Mouse (Mus musculus): ENCODE measurements at regions not wholly inside any gene's neighbourhood (a gene's known extent, or its start where the extent isn't known, plus 50 kb on each side); places are given as distances from the start of the nearest gene placed in this dataset.

- DNase-seq (ENCODE audit: low spot score) = no peak
- Histone ChIP-seq H3K4me1 (replicated peaks; ENCODE audit: control insufficient read depth, insufficient read depth, low read length) (no peaks in the 10 kb centered on the region), H3K9ac (ENCODE audit: low read length) (no peak overlapping the region), H3K27ac (ENCODE audit: low read depth) (no peak overlapping the region), H3K4me3 (ENCODE audit: low read depth, low read length) (no peak overlapping the region), H3K36me3 (ENCODE audit: control insufficient read depth, insufficient read depth, low read length) (no peaks in the 10 kb centered on the region), H3K9me3 (ENCODE audit: control insufficient read depth, low read length) (peaks cover 4% of the 10 kb centered on the region; the same call in 1 of the 2 replicates), H3K27me3 (replicated peaks; ENCODE audit: control insufficient read depth, insufficient read depth, low read length) (no peaks in the 10 kb centered on the region), H3K4me2 (ENCODE audit: low read length) (no peak overlapping the region)
- WGBS = 65% methylated on average over 8 of the region's 8 CpGs
- no peak for ATAC-seq (replicated peaks; ENCODE audit: low FRiP score, low TSS enrichment, low read depth)
Measured at GRCm38 (mm10) chr7:36829710-36830109, 131.8 kb downstream of the Tshz3 start.

GRCm38 (mm10) chr7:36830155-36830554, 132.2 kb downstream of the Tshz3 start:
- 69% methylated on average over 2 of the region's 2 CpGs for WGBS
- peaks cover 4% of the 10 kb centered on the region; the same call in 1 of the 2 replicates for H3K9me3 ChIP-seq (ENCODE audit: control insufficient read depth, low read length)
- no peak overlapping the region for H3K4me3 ChIP-seq (ENCODE audit: low read depth, low read length)
- H3K9ac ChIP-seq (ENCODE audit: low read length) = no peak overlapping the region
- DNase-seq (ENCODE audit: low spot score) (no peak), ATAC-seq (replicated peaks; ENCODE audit: low FRiP score, low TSS enrichment, low read depth) (no peak)
- no peaks in the 10 kb centered on the region for H3K27me3 ChIP-seq (replicated peaks; ENCODE audit: control insufficient read depth, insufficient read depth, low read length)
- no peaks in the 10 kb centered on the region for H3K36me3 ChIP-seq (ENCODE audit: control insufficient read depth, insufficient read depth, low read length)
- no peaks in the 10 kb centered on the region for H3K4me1 ChIP-seq (replicated peaks; ENCODE audit: control insufficient read depth, insufficient read depth, low read length)
- no peak overlapping the region for H3K4me2 ChIP-seq (ENCODE audit: low read length)
- no peak overlapping the region for H3K27ac ChIP-seq (ENCODE audit: low read depth)

DNA sequence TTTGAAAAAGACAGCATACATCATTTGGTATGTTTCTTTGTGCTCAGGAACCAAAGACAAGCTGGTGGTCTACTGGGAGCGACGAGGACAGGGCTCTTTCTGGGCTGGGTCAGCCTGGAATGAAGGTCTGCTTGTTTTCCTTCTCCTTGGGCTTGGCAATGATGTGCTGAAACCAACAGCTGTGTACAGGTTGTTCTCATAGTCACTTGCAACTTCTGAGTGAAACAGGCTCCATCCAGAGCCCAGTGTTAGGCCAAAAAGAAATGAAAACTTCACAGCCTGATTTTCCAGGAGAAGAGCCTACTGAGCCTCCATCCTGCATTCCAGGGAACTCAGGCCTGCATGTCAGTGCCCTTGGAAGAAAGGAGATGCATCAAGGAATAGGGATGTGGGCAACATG, 150.4 kb downstream of the Tshz3 start:
- no peaks in the 10 kb centered on the region for H3K36me3 ChIP-seq (ENCODE audit: control insufficient read depth, insufficient read depth, low read length)
- no peak for DNase-seq (ENCODE audit: low spot score)
- H3K9ac ChIP-seq (ENCODE audit: low read length) = no peak overlapping the region
- no peak overlapping the region for H3K4me2 ChIP-seq (ENCODE audit: low read length)
- no peak for ATAC-seq (replicated peaks; ENCODE audit: low FRiP score, low TSS enrichment, low read depth)
- H3K4me3 ChIP-seq (ENCODE audit: low read depth, low read length) = no peak overlapping the region
- 81% methylated on average over 2 of the region's 2 CpGs for WGBS
- H3K9me3 ChIP-seq (ENCODE audit: control insufficient read depth, low read length) = peaks cover 3% of the 10 kb centered on the region; the same call in 1 of the 2 replicates
- no peak overlapping the region for H3K27ac ChIP-seq (ENCODE audit: low read depth)
- no peaks in the 10 kb centered on the region for H3K4me1 ChIP-seq (replicated peaks; ENCODE audit: control insufficient read depth, insufficient read depth, low read length)
- H3K27me3 ChIP-seq (replicated peaks; ENCODE audit: control insufficient read depth, insufficient read depth, low read length) = no peaks in the 10 kb centered on the region

DNA sequence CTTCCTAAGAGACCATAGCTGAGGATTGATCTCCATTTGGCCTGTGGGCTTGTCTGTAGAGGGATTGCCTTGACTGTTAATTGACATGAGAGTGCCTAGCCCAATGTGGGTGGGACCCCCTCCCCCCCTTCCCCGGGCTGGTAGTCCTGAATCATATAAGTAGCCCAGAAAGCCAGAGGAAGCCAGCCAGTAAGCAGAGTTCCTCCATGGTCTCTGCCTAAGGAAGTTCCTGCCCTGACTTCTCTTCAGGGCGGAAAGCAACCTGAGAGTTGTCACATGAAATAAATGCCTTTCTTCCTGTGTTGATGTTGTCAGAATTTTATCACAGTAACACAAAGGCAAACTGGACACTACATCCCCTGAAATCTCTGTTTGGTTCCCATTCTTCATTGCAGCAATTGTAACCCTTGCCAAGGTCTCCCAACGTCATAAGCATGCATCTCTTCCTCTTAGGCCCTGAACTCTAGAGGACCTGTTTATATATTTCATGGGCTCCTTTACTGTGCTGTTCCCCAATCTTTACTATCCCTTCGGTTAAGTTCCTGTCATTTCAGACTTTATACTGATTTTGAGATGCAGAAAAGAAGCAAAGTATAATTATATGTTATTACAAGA, 153.5 kb downstream of the Tshz3 start:
- no peaks in the 10 kb centered on the region for H3K4me1 ChIP-seq (replicated peaks; ENCODE audit: control insufficient read depth, insufficient read depth, low read length)
- no peak for DNase-seq (ENCODE audit: low spot score)
- no peak overlapping the region for H3K4me3 ChIP-seq (ENCODE audit: low read depth, low read length)
- H3K36me3 ChIP-seq (ENCODE audit: control insufficient read depth, insufficient read depth, low read length) = no peaks in the 10 kb centered on the region
- no peaks in the 10 kb centered on the region for H3K27me3 ChIP-seq (replicated peaks; ENCODE audit: control insufficient read depth, insufficient read depth, low read length)
- no peak overlapping the region for H3K27ac ChIP-seq (ENCODE audit: low read depth)
- no peak for ATAC-seq (replicated peaks; ENCODE audit: low FRiP score, low TSS enrichment, low read depth)
- 77% methylated on average over 4 of the region's 4 CpGs for WGBS
- H3K9ac ChIP-seq (ENCODE audit: low read length) = no peak overlapping the region
- peaks cover 8% of the 10 kb centered on the region; the same call in 1 of the 2 replicates for H3K9me3 ChIP-seq (ENCODE audit: control insufficient read depth, low read length)
- no peak overlapping the region for H3K4me2 ChIP-seq (ENCODE audit: low read length)

- Histone ChIP-seq H3K9ac (ENCODE audit: low read length) (no peak overlapping the region), H3K27me3 (replicated peaks; ENCODE audit: control insufficient read depth, insufficient read depth, low read length) (no peaks in the 10 kb centered on the region), H3K9me3 (ENCODE audit: control insufficient read depth, low read length) (peaks cover 8% of the 10 kb centered on the region; the same call in 1 of the 2 replicates), H3K27ac (ENCODE audit: low read depth) (no peak overlapping the region), H3K36me3 (ENCODE audit: control insufficient read depth, insufficient read depth, low read length) (no peaks in the 10 kb centered on the region), H3K4me3 (ENCODE audit: low read depth, low read length) (no peak overlapping the region), H3K4me2 (ENCODE audit: low read length) (no peak overlapping the region), H3K4me1 (replicated peaks; ENCODE audit: control insufficient read depth, insufficient read depth, low read length) (no peaks in the 10 kb centered on the region)
- no peak for DNase-seq (ENCODE audit: low spot score)
- ATAC-seq (replicated peaks; ENCODE audit: low FRiP score, low TSS enrichment, low read depth) = no peak
Measured at GRCm38 (mm10) chr7:36854308-36854707, 156.4 kb downstream of the Tshz3 start.

GRCm38 (mm10) chr7:36859428-36859827, 161.5 kb downstream of the Tshz3 start:
- no peaks in the 10 kb centered on the region for H3K27me3 ChIP-seq (replicated peaks; ENCODE audit: control insufficient read depth, insufficient read depth, low read length)
- 81% methylated on average over 7 of the region's 7 CpGs for WGBS
- no peak overlapping the region for H3K4me2 ChIP-seq (ENCODE audit: low read length)
- H3K4me1 ChIP-seq (replicated peaks; ENCODE audit: control insufficient read depth, insufficient read depth, low read length) = no peaks in the 10 kb centered on the region
- H3K9ac ChIP-seq (ENCODE audit: low read length) = no peak overlapping the region
- no peak overlapping the region for H3K4me3 ChIP-seq (ENCODE audit: low read depth, low read length)
- 0 out of 2 replicates have a peak, but pooled peaks cover under 1% of the 10 kb centered on the region for H3K9me3 ChIP-seq (ENCODE audit: control insufficient read depth, low read length)
- DNase-seq (ENCODE audit: low spot score) (no peak), ATAC-seq (replicated peaks; ENCODE audit: low FRiP score, low TSS enrichment, low read depth) (no peak)
- no peak overlapping the region for H3K27ac ChIP-seq (ENCODE audit: low read depth)
- no peaks in the 10 kb centered on the region for H3K36me3 ChIP-seq (ENCODE audit: control insufficient read depth, insufficient read depth, low read length)

DNA sequence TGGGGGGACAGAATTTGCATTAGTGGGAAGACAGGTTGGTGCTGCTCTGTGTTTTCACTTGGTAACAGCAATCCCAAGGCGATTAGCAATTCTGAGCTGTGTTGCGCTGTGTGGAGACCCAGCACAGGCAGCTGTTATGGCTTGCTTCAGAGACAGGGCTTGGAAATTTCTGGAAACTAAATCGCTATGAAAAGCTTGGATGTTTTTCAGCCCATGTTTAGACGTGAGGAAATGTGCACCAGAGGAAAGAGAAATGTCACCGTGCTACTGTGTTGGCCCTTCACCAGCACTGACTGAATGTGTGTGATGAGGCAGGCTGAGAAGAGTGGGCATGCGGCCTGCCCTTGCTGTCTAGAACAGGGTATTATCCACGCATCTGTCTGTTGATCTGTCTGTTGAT, 164.6 kb downstream of the Tshz3 start:
- Histone ChIP-seq H3K4me2 (ENCODE audit: low read length) (no peak overlapping the region), H3K9ac (ENCODE audit: low read length) (no peak overlapping the region), H3K27me3 (replicated peaks; ENCODE audit: control insufficient read depth, insufficient read depth, low read length) (no peaks in the 10 kb centered on the region), H3K4me1 (replicated peaks; ENCODE audit: control insufficient read depth, insufficient read depth, low read length) (no peaks in the 10 kb centered on the region), H3K9me3 (ENCODE audit: control insufficient read depth, low read length) (no peaks in the 10 kb centered on the region), H3K36me3 (ENCODE audit: control insufficient read depth, insufficient read depth, low read length) (no peaks in the 10 kb centered on the region), H3K27ac (ENCODE audit: low read depth) (no peak overlapping the region), H3K4me3 (ENCODE audit: low read depth, low read length) (no peak overlapping the region)
- WGBS = 88% methylated on average over 7 of the region's 7 CpGs
- ATAC-seq (replicated peaks; ENCODE audit: low FRiP score, low TSS enrichment, low read depth) (no peak), DNase-seq (ENCODE audit: low spot score) (no peak)

- Histone ChIP-seq H3K4me3 (ENCODE audit: low read depth, low read length) (no peak overlapping the region), H3K36me3 (ENCODE audit: control insufficient read depth, insufficient read depth, low read length) (no peaks in the 10 kb centered on the region), H3K9ac (ENCODE audit: low read length) (no peak overlapping the region), H3K27ac (ENCODE audit: low read depth) (no peak overlapping the region), H3K4me1 (replicated peaks; ENCODE audit: control insufficient read depth, insufficient read depth, low read length) (no peaks in the 10 kb centered on the region), H3K9me3 (ENCODE audit: control insufficient read depth, low read length) (no peaks in the 10 kb centered on the region), H3K27me3 (replicated peaks; ENCODE audit: control insufficient read depth, insufficient read depth, low read length) (no peaks in the 10 kb centered on the region), H3K4me2 (ENCODE audit: low read length) (no peak overlapping the region)
- DNase-seq (ENCODE audit: low spot score) (no peak), ATAC-seq (replicated peaks; ENCODE audit: low FRiP score, low TSS enrichment, low read depth) (no peak)
- 92% methylated on average over 5 of the region's 5 CpGs for WGBS
Measured at GRCm38 (mm10) chr7:36863745-36864144, 165.8 kb downstream of the Tshz3 start.

- ATAC-seq (replicated peaks; ENCODE audit: low FRiP score, low TSS enrichment, low read depth) (no peak), DNase-seq (ENCODE audit: low spot score) (no peak)
- WGBS = 67% methylated on average over 4 of the region's 4 CpGs
- no peak overlapping the region for H3K9ac ChIP-seq (ENCODE audit: low read length)
- no peaks in the 10 kb centered on the region for H3K9me3 ChIP-seq (ENCODE audit: control insufficient read depth, low read length)
- no peak overlapping the region for H3K4me3 ChIP-seq (ENCODE audit: low read depth, low read length)
- H3K27ac ChIP-seq (ENCODE audit: low read depth) = no peak overlapping the region
- no peaks in the 10 kb centered on the region for H3K27me3 ChIP-seq (replicated peaks; ENCODE audit: control insufficient read depth, insufficient read depth, low read length)
- H3K4me2 ChIP-seq (ENCODE audit: low read length) = no peak overlapping the region
- no peaks in the 10 kb centered on the region for H3K36me3 ChIP-seq (ENCODE audit: control insufficient read depth, insufficient read depth, low read length)
- no peaks in the 10 kb centered on the region for H3K4me1 ChIP-seq (replicated peaks; ENCODE audit: control insufficient read depth, insufficient read depth, low read length)
Measured at GRCm38 (mm10) chr7:36864675-36865074, 166.8 kb downstream of the Tshz3 start.
